Mouse (Mus musculus): ENCODE measurements around the gene Cacnb3.
"Not testable (repeated sequence)": the region's sequence is repeated elsewhere in the genome, so short reads cannot be mapped to it uniquely, and the experiment has no call there.

Gene Cacnb3

GRCm38 (mm10) chr15:98630540-98630939 lies at the start of gene Cacnb3:
Gene Cacnb3 (plus strand): TSS chr15:98630840.
- no peak for DNase-seq

- DNase-seq = no peak
These were observed 48.2 kb upstream of the Cacnb3 start for GRCm38 (mm10) chr15:98582410-98582809.

GRCm38 (mm10) chr15:98582996-98583395 lies 47.6 kb upstream of the Cacnb3 start:
- no peak for DNase-seq

- DNase-seq = no peak
These were observed 45.2 kb upstream of the Cacnb3 start for GRCm38 (mm10) chr15:98585421-98585820.

- not testable (repeated sequence) for DNase-seq
These were observed 44.5 kb upstream of the Cacnb3 start for GRCm38 (mm10) chr15:98586141-98586540.

GRCm38 (mm10) chr15:98587751-98588150 lies 42.9 kb upstream of the Cacnb3 start:
- DNase-seq = no peak

- DNase-seq = no peak
These were observed 40.9 kb upstream of the Cacnb3 start for GRCm38 (mm10) chr15:98589640-98590336.

GRCm38 (mm10) chr15:98591396-98591795 lies 39.2 kb upstream of the Cacnb3 start:
- DNase-seq = no peak

- no peak for DNase-seq
These were observed 36.4 kb upstream of the Cacnb3 start for GRCm38 (mm10) chr15:98594193-98594592.

GRCm38 (mm10) chr15:98595049-98595448 lies 35.6 kb upstream of the Cacnb3 start:
- no peak for DNase-seq

- DNase-seq = no peak
These were observed 34.0 kb upstream of the Cacnb3 start for GRCm38 (mm10) chr15:98596609-98597008.

GRCm38 (mm10) chr15:98600036-98600709 lies 30.5 kb upstream of the Cacnb3 start:
- no peak for DNase-seq

- DNase-seq = peak in 1 of 2 experiments; percentile 8
These were observed 28.8 kb upstream of the Cacnb3 start for GRCm38 (mm10) chr15:98601832-98602190.

- DNase-seq = peak in 1 of 2 experiments; percentile 60
These were observed 28.3 kb upstream of the Cacnb3 start for GRCm38 (mm10) chr15:98602191-98602881.

- DNase-seq = peak in 1 of 2 experiments; percentile 31
These were observed 27.6 kb upstream of the Cacnb3 start for GRCm38 (mm10) chr15:98602921-98603458.

- DNase-seq = no peak
These were observed 26.5 kb upstream of the Cacnb3 start for GRCm38 (mm10) chr15:98604041-98604575.

GRCm38 (mm10) chr15:98606051-98606536 lies 24.5 kb upstream of the Cacnb3 start:
- DNase-seq = no peak

GRCm38 (mm10) chr15:98606739-98607138 lies 23.9 kb upstream of the Cacnb3 start:
- no peak for DNase-seq

GRCm38 (mm10) chr15:98607557-98607956 lies 23.1 kb upstream of the Cacnb3 start:
- DNase-seq = peak; percentile 41 to 62

GRCm38 (mm10) chr15:98608058-98608783 lies 22.4 kb upstream of the Cacnb3 start:
- no peak for DNase-seq

- peak; percentile 41 to 43 for DNase-seq
These were observed 21.8 kb upstream of the Cacnb3 start for GRCm38 (mm10) chr15:98608784-98609250.
